Mouse (Mus musculus) 3T3-L1 (cell line): ENCODE measurements around the gene Muc4.
A peak's percentile ranks its signal among the peaks of the same experiment; 100 is the strongest.

ENCODE experiments used
- DNase-seq: peaks from one replicate; pipeline ENCODE4 v3.0.0-alpha.2; 2015; ENCODE audit warnings: low read depth, low spot score

The Muc4 gene

DNA sequence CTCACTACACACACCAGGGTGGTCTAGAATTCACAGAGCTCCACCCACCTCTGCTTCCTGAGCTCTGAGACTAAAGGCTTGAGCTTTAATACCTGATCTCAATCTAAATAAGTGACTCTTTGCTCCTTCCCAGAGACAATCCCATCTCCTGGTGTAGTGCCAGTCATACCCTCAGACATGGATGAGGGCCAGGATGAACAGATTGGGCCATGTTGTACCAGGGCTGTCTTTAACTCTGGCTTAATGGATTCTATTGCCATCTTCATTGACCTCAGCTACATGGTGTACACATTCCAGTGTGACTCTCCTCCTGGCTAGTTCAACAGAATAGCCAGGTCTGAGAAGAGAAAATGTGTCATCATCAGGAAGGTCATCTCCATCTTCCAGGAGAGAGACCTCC is 9.2 kb upstream of the Muc4 start:
- DNase-seq, result no peak

DNA sequence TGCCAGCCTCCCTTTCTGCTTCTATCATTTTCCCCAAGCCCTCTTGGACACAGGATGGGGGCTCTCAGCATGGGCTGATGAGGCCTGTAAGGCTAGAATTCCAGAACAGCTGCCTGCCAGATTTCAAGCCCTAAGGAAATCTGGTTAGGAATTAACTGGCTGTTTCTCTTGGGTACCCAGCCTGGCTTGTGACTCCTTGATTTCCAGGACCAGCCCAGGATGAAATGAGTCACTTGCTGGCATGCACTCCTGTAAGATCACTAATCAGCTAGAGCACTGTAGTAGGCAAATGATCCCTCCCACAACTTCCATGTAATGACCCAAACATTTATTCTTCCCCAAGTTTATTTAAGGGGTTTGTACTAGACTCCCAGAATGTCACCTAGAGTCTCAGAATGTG is 7.4 kb upstream of the Muc4 start:
- peak; percentile 88 for DNase-seq

DNA sequence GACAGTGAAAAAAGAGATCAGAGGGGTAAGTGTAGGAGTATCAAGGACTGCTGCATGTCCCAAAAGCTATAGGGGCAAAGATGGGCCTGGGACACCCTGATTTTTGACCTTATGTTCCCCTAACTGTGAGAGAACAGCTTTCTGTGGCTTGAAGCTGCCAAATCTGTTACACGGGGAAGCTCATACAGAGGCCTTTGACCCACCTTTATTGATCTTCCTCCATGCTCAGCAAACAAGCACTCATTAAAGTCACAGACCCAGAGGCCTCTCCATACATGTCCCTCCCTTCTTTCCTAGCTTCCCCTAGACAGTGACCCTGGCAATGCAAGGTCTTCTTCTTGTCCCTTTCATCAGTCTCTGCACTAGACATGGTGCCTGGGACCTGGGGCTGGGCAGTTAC is 7.0 kb upstream of the Muc4 start:
- no peak for DNase-seq

DNA sequence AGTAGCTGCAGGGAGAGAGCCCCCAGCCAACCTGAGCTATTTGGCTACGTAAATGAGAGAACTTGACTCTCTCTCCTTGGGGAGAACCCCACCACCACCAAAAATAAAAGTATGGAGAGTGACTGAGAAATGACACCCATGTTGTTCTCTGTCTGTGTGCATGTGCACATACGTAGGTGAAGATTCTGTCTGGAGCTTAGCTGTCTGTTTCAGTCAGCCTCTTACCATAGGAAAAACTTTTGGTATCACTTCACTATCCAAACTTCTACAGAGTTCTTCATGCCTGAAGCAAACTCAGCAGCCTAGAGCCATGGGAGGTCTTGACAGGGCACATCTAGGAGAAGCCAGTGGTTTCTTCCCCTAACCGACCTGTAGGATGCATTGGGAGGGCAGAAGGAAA is 2.5 kb upstream of the Muc4 start:
- no peak for DNase-seq

DNA sequence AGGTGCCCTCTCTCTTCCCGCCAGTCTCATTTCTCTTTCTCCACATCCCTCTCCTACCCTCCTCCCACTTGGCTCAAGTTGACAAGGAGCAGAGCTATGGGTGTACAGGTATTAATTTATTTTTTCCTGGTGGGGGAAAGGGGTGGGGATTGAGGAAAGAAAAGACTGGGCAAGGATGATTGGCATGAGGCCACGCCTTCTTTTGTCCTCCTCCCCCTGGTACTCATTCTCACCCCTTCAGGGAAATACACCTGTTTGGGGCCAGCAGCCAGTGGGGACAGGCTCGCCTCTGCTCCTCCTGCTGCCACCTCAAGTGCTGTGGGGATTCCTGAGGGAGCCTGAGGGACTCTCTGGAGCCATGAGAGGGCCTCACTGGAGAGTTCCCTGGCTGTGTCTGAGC is 336 bp downstream of the Muc4 start:
- no peak for DNase-seq

DNA sequence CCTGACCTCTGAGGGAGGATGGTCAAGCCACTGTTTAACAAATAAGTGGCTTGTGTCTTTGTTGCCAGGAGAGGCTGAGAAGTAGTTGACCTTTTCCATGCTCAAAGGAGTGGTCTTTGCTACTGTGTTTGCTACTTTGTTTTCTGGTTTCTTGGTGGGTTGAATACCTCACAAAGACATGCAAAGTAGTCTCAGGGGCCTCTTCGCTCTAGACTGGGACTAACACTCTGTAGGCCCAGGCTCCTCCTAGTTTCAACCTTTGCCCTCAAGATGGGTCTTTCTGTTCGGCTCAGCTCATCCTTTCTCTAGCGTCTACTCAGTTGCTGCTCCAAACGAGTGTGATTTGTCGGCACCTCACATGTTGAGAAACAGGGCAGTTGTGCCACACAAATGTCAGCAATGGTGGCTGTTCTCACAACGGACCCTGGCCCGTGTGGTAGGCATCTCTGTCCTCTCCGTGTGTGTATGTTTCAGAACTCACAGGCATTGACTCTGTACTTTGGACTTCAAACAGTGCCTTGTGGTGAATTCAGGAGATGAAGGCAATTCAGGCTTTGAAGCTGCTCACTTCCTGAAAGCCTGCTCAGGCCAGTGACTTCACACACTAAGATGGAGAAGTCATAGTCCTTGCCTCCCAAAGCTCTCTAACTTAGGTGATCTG is 4.4 kb downstream of the Muc4 start:
- DNase-seq, result no peak

DNA sequence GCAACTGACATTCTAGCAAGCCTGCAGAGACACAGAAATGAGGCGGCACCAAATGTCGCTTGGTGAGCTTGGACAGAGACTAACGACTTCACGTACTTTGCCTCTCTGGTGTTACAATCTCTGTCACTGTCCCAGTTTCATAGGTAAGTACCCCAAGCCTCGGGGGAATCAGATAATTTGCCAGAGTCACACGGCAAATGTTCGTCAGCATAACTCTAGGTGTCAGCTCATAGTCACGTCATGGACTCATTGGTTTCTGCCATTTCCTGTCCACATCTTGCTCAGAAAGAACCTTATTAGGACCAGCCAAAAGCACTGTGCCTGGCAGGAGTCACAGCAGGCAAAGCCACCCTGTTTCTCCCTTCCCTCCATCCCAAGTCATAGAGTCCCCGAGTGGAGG is 5.7 kb downstream of the Muc4 start:
- DNase-seq, result no peak

DNA sequence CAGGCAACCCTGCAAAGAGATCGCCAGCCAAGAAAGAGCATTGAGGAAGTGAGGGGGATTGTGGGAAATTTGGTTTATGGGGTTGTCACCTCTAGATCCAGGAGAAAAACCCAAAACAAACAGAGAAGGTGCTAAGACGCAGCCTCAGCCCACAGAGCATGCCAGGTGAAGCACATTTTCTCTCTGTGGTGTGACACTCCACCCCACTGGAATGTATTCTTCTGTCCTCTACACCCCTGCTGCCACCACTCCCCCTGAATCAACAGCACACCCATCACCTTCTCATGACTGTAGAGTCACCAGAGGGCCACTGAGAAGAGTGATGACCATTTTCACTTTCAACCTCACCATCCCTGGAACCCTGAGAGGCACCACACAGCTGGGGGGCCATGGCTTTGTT is 7.0 kb downstream of the Muc4 start:
- no peak for DNase-seq

DNA sequence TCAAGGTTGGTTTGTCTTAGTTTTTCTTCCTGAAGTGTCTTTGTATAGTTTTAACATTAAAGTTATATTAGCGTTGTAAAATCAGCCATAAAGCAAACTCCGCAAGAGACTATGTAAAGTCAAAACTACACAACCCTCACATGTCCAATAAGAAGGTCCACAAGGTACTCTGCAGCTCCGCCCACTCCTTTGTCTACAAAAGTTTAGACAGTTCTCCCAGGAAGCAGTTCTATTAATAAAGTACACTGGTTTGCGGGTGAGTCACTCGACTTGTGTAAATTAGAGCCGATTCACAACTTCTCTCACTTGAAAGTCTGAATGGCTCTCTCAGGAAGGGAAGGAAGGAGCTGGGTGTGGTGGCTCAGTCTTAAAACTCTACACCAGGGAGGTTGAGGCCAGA is 10.2 kb downstream of the Muc4 start:
- DNase-seq, result peak; percentile 41

DNA sequence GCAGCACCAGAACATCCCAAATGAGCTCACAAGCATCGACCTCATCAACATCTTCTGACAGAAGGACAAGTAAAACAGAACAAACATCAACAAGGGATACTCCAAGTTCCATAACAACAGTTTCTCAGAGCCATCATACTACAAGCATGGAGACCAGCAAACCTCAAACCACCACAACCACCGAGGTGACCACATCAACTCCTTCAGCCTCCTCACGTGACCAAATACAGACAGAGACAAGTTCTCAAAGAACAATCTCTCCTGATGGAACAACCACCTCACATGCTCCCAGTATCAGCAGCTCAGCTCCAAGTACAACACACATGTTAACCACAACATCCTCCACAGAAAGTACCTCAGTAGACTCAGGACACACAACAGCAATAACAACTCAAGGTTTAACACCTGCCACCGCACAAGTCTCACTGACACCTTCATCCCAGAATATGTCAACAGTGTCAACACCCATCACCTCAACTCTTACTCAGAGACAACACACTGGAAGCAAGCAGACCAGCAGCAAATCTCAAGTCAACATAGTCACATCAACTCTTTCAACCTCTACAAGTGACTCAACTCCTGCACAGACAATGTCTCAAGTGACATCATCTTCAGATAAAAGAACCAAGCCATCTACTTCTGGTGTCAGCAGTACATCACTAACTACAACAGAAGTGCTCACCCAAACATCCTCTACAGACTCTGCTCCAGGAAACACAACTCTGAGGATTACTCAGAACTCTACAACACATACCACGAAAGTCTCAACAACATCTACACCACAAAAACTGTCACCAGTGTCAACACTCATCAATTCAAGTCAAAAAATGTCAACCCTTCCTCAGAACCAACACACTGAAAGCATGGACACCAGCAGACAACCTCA is 14.8 kb downstream of the Muc4 start:
- DNase-seq, result no peak

DNA sequence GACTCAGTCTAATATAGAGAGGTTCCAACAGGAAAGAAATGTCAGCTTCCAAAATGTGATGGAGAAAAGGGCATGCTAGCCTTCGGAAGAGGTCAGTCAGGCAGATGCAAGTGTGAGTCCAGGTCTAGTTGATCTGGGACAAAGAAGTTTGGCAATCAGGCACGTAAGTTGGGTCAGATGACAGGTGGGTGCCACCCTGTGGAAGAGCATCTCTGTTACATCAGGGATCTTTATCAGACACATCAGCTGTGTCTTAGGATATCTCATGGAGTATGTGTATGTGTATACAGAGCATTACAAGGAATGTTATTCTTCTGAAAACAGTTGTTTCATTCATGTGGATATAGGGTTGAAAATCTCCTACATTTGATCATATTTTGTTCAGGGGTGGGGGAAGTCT is 28.9 kb downstream of the Muc4 start:
- no peak for DNase-seq

DNA sequence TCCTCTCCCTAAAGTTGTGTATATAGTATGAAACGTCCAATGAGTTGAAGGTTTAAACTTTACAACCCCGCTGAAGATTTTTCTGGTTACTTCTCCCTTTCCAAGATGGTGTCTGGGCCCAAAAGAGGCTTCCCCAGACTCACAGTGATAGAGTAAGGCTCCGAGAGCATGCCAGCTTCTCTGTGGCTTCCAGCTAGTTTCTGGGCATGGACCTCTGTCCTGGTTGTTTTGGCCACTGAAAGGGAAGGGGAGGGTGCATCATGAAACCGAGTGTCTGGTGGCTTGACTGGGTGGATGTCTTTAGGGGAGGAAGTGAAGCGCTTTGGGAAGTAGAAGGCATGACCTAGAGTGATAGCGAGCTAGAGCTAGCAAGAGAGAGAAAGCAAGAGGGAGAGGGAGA is 29.3 kb downstream of the Muc4 start:
- DNase-seq, result no peak

DNA sequence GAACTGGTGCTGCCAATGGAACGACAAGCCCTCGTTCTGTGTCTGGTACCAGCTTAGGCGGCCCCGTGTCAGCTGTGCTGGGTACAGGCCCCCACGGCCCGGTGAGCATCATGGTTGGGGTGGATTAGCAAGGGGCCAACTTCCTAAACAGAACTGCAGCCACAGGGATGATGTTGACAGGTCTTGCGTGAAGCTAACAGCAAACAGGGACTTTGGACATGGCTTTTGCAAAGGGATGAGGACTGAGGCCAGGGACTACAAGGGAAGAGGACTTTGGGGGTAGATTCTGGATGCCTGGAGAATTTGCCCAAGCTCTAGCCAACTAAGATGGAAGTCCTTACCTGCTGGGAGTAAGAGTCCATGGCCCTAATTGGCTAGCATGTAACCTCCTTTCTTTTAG is 31.2 kb downstream of the Muc4 start:
- DNase-seq, result no peak

DNA sequence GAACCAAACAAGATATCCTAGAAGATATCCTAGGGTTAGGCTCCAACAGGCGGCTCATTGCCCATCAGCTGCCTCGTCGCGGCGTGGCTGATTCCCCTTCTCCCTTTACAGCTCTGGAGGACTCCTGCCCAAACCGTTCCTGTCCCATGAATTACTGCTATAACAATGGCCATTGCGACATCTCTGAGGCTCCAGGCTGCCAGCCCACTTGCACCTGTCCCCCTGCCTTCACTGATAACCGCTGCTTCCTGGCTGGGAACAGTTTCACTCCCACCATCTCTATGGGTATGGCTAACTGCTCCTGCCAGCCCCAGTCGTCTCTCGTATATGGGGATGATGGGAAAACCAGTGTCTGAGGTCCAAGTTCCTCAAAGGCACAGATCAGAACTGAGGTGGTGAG is 41.0 kb downstream of the Muc4 start:
- DNase-seq, result no peak

DNA sequence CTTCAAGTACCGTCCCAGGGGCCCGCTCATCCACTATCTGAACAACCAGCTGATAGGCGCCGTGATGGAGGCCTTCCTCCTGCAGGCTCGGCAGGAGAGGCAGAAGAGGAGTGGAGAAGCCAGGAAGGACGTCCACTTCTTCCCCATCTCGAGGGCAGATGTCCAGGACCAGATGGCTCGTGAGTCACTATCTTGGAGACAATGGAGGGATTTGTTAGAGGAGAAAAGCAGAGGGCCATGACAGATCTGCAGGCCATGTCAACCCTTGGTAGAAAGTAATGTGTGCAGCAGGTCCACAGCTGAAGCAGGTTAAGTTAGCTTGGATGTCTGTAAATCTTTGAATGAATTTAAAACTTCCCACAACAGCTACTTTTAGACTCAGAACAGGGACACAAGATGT is 43.3 kb downstream of the Muc4 start:
- DNase-seq, result peak; percentile 31

DNA sequence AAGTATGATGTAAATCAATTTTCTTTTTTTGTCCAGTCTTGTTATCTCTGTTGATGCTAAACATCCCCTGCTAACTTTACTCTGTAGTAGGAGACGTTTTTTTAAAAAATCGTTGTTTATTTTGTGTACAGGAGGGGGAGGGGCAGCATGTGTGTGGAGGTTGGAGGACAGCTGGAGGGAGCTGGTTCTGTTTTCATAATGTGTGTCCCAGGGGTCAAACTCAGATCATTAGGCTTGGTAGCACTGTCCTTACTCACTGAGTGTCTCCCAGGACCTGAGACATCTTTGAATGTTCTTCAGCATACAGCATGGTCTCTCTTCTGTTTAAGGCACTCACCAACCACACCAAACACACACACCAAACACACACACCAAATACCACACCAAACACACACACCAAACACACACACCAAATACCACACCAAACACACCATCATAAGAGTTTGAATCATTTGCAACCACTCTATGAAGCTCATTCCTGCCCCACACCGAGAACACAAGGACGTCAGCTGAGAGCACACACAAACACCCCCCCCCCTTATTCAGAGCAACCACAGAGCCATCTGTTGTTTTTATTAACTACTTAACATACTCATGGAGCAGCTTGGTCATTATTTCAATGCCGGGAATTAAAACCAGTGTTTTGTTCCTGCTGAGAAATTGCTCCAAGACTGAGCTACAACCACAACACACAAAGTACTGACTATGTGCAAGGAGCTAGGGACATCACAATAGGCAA is 47.8 kb downstream of the Muc4 start:
- no peak for DNase-seq

DNA sequence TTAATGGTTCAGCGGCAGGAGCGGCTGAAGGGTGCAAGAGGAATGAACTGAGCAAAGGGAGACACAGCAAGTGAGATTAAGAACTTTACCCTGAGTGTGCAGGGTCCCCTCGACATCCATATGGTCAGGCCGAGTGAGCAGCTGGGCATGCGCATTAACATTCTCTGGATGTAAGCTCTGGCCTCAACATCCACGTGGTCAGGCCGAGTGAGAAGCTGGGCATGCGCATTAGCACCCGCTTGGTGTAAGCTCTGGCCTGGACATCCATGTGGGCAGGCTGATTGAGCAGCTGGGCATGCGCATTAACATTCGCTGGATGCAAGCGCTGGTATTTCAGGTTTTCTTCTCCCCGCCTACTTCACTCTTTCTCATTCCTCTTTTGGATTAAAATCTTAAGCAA is 49.2 kb downstream of the Muc4 start:
- no peak for DNase-seq

DNA sequence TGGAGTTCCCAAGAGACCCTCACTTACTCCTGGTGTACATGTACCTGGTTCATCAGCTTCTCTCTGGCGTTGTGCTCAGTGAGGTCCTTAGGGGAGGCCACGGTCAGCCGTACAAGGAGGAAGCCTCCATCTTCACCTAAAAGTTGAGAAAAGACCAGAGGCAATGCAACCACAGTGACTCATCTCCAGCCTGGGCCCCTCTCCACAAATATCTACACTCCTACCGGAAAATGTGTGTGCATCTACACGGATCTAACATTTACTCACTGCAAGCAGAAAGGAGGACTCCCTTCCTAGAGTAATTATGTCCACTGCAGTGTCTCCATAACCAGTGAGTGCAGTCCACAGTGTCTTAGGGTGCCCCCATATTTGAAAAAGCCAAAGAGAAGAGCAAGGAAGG is 54.4 kb downstream of the Muc4 start:
- no peak for DNase-seq

DNA sequence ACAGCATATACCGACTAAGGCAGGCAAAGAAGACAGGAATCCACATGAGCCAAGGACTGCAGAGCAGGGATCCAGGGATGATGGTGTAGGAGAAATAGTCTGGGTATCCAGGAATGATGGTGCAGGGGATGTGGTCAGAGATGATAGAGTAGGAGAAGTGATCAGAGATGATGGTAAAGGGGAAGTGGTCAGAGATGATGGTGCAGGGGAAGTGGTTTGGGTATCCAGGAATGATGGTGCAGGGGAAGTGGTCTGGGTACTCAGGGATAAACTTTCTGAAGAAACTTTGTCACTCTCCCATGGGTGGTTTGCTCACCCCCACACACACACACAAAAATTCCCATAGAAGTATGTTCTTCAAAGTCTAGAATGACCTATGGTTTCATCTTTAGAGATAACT is 59.5 kb downstream of the Muc4 start:
- no peak for DNase-seq

DNA sequence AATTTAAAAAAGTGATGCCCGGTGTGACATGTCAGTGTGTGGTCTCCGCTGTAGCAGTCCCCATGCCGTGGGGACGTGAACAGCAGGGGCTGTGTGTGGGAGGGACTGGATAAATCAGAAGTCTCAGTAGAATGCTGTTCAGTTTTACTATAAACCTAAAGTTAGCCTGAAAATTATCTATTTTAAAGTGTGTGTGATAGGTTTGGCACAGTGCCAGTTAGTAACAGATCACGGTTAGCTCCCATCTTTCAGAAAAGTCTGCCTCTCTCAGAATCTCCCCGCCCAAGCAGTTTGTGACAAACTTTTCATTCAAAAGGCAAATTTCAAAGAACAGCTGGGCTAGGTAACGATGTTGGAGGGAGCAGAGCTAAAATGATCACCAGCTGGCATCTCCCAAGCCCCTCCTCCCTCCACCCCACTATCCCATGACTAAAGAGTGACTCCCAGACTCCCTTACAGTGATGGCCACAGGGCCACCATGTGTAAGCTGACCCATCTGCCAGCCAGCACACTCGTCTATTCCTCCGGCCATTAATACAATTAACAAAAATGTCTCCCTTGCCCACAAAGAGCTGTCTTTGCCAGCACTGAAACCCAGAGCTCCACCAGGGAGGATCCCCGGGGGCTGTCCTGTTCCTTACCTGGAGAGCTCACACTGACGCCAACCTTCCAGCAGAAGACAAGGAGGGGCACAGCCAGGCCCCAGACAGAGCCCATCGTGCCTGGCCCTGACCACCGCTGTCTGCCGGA is 61.2 kb downstream of the Muc4 start:
- no peak for DNase-seq

DNA sequence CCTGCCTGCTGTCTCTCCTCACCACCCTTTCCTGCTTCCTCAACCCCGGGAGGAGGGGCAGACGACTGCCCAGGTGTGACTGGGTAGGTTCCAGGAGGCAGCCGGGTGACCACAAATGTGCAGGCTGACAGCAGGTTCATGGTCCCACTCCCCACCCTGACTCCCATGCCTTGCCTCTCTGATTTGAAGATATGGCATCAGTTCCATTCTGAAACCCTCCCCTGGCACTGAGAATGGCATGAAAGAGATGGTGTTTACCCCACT is 61.7 kb downstream of the Muc4 start, which contains the start of gene Muc20:
Gene Muc20 (minus strand): TSS at position 10 of the 264 bp plus-strand sequence.
- DNase-seq, result no peak

DNA sequence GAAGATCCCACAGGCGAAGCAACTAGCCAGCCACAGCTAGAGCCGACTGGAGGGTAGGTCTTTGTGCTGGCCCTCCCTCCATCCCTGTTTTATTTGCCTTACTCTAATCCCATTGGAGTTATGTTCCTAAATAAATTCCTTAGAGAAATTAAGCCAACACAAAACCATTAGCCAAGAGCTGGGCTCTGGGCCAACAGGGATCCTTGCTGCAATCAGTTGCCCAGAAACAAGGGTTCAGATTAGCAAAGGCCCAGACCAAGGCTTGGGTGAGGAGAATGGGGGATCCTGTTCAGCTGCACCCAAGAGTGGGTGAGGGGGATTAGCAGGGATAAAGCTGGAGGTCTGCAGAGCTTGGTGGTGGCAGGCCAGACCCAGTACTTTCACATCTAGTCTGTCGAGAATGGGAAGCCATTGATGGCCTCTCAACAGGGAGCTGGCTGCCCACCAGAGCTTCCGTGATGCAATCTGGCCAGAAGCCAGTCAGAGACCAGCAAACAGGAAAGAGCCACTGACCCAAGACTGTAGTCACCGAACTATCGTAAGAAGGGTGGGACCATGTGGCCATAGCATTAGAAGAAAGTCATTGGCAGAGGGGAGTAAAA is 67.7 kb downstream of the Muc4 start:
- DNase-seq, result peak; percentile 52
